Mouse (Mus musculus): ENCODE data around the gene Ugt2b5.

DNA sequence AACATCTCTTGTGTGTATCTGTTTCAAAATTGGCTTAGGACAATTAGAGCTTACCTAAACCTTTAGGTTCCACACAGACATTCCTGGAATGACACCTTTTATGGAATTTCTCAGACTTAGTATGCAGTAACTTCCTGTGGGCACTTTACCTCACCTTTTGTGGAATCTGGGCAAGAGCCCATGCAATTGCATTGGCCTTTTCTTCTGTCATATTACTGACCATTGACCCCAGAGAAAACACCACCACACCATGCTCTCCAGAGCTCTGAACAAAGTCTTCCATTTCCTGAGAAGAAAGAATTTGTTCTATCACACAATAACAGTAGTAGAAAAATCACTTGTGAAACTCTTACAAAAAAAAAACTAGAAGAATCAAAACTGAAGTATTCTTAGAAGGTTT lies 50.9 kb downstream of the Ugt2b5 start:
- no peak for TF ChIP-seq CTCF (IDR thresholded peaks at IDR 0.05; ENCODE audit: insufficient read depth, low read depth, low read length)
- TF ChIP-seq POLR2A (IDR thresholded peaks at IDR 0.05; ENCODE audit: insufficient read depth, low read depth, low read length): no peak

All from olfactory bulb, adult 2 months (tissue).